Mouse (Mus musculus) kidney, adult 2 months (tissue): Measurements from ENCODE around the gene Txndc8. TPM values are rescaled to one million over a fixed set of nuclear protein-coding genes. Genes with fewer than 3 reads are reported as not detected.

Source experiments
- DNase-seq: peaks from one replicate; pipeline ENCODE4 v3.0.0; 2021
- H3K27ac ChIP-seq: fragments of 200-500 bp; 2 replicates; pipeline ENCODE4 v1.5.1; 2012; ENCODE audit warnings: low read depth, low read length, control low read depth, inconsistent platforms; ENCODE audit not compliant: insufficient read depth
- H3K27me3 ChIP-seq: fragments of 200-500 bp; replicated peaks from 2 replicates; pipeline ENCODE4 v1.6.1; 2012; ENCODE audit warnings: mild to moderate bottlenecking, moderate library complexity, low read length, inconsistent platforms; ENCODE audit not compliant: control insufficient read depth, insufficient read depth
- H3K36me3 ChIP-seq: fragments of 200-500 bp; 2 replicates; pipeline ENCODE4 v1.6.1; 2012; ENCODE audit warnings: mild to moderate bottlenecking, moderate library complexity, low read length, inconsistent platforms; ENCODE audit not compliant: control insufficient read depth, insufficient read depth
- H3K4me1 ChIP-seq: fragments of 200-500 bp; 2 replicates; pipeline ENCODE4 v1.6.1; 2011; ENCODE audit warnings: low read length; ENCODE audit not compliant: control insufficient read depth, insufficient read depth
- H3K4me3 ChIP-seq: fragments of 200-500 bp; 2 replicates; pipeline ENCODE4 v1.5.1; 2011; ENCODE audit warnings: mild to moderate bottlenecking, low read depth, low read length, control low read depth; ENCODE audit not compliant: insufficient read depth
- CTCF ChIP-seq: fragments of 200-500 bp; conservative IDR thresholded peaks from 2 replicates; pipeline ENCODE4 v1.5.1; 2011; ENCODE audit warnings: low read depth, mild to moderate bottlenecking, control low read depth, low read length, moderate library complexity, mixed read lengths; ENCODE audit not compliant: insufficient read depth, insufficient read length
- POLR2A ChIP-seq: fragments of 200-500 bp; IDR thresholded peaks from one replicate; pipeline ENCODE4 v1.6.1; 2011; ENCODE audit warnings: low read depth, low read length, control low read depth
- WGBS: fragments of 180-500 bp; shearing (Covaris S2); methylation state at CpG from one replicate; pipeline ENCODE4 v1.1.7; 2018; 5-methylcytosine and 5-hydroxymethylcytosine counted together
- polyA plus RNA-seq: library from polyadenylated mRNA; depleted of rRNA; stranded (reverse); fragments of >200 nt; gene quantifications from 2 replicates; pipeline ENCODE4 v1.2.3, GENCODE M21; 2012; rRNA removed

Gene Txndc8
- polyA plus RNA-seq: not detected in 2 replicates

DNA sequence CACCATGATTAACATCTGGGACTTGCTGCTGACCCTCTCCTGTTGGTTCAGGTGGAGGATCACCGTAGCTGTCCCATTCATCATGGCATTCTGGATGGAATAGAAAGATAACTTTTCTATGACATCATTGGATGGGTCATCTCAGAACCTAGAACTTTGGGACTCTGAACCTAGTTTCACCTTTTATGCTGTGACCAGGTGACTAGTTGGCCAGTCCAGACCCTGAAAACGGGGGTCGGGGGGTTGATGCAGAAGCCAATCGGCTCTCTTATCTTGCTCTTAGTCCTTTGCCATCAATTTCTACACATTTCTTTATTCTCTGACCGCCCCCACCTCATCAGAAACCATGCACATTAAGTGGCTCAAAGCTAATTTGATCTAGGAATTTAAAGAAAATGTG lies at the start of gene Txndc8:
TSS of gene Txndc8 (minus strand) at position 101 of the 400 bp plus-strand sequence.
- no peak within 1 kb of the TSS for H3K27ac ChIP-seq
- H3K27me3 ChIP-seq: no peaks in the 10 kb centered on the region
- DNase-seq: no peak
- H3K36me3 ChIP-seq: no peaks in the 10 kb centered on the region
- no peak for TF ChIP-seq CTCF
- no peak for TF ChIP-seq POLR2A
- no peaks in the 10 kb centered on the region for H3K4me1 ChIP-seq
- H3K4me3 ChIP-seq: no peak within 1 kb of the TSS
- WGBS: 97% methylated on average over 5 of the region's 5 CpGs

DNA sequence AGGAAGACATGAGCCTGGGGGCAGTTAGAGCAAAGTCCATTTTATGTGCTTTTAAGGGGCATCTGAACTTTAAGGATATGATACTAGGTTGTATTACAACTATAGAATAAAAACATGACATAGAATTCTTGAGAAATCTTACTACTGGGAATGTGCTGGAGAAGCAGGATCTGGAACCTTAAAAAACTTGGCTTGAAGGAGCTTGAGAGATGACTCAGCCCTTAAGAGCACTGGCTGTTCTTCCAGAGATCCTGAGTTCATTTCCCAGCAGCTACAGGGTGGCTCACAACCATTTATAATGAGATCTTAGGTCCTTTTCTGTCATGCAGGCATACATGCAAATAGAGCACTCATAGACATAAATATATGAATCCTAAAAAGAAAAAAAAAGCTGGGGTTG lies 46.7 kb upstream of the Txndc8 start:
- no peak overlapping the region for H3K4me3 ChIP-seq
- TF ChIP-seq CTCF: no peak
- TF ChIP-seq POLR2A: no peak
- DNase-seq: no peak
- H3K4me1 ChIP-seq: no peaks in the 10 kb centered on the region
- no peaks in the 10 kb centered on the region for H3K27me3 ChIP-seq
- no peaks in the 10 kb centered on the region for H3K36me3 ChIP-seq
- no peak overlapping the region for H3K27ac ChIP-seq

DNA sequence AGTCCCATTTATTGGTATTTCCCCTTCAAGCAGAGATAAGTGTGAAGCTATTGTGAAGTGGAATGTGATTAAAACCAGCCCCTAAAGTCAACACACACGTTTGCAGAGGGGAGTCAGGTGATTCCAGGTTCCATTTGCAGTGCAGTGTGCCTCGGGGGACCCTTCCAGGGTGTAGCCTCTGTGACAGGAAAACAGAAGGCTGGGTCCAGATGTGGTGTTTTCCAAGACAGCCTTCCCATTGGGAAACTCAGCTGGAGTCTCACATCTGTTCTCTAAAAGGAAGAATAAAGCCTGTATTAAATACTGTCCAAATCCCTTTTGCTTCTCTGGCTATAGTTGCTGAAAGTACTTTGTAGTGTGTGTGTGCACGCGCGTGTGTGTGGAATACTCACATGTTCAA lies 45.5 kb upstream of the Txndc8 start:
- Histone ChIP-seq H3K4me3 (no peak overlapping the region), H3K27me3 (no peaks in the 10 kb centered on the region), H3K36me3 (no peaks in the 10 kb centered on the region), H3K4me1 (no peaks in the 10 kb centered on the region), H3K27ac (no peak overlapping the region)
- 75% methylated on average over 5 of the region's 5 CpGs for WGBS
- TF ChIP-seq POLR2A (no peak), CTCF (no peak)
- DNase-seq: no peak

DNA sequence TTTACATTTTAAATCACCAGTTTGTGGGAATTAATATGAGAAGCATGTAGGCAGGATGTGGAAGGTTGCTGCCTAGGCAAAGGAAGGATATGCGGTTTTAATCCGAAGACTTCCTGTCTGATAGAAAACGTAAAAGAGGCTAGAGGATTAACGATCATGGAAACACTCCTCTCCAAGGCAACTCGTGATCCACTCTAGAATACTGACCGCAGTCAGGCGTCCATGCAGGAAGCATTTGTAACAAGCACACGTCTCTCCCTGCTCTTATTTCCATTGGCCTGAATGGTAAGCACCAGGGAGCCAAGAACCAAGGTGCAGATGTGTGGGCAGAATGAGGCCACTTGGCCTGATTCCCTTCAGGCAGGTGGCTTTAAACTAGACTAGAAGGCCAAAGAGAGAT lies 41.8 kb upstream of the Txndc8 start:
- WGBS: 57% methylated on average over 8 of the region's 8 CpGs
- peak; percentile 5 for DNase-seq
- H3K4me3 ChIP-seq: no peak overlapping the region
- no peak overlapping the region for H3K27ac ChIP-seq
- no peaks in the 10 kb centered on the region for H3K36me3 ChIP-seq
- H3K27me3 ChIP-seq: no peaks in the 10 kb centered on the region
- no peak for TF ChIP-seq POLR2A
- no peaks in the 10 kb centered on the region for H3K4me1 ChIP-seq

DNA sequence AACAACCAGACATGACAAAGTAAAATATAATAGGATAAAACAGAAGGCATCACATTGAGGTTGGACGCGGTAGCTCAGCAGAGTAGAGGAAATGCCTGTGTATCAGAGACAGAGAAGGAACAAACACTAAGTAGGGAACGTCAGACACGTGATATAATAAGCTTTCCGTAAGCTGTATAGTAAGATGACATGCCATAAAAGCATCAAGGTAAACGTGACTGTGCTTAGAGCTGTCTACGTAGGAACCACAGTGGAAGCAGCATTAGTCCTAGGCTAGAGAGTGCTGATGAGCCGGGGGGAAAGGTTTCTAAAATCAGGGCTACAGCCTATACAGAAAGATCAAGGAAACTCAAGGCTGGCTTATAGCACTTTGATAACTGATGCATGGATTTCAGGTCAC lies 41.4 kb upstream of the Txndc8 start:
- DNase-seq: no peak
- WGBS: 68% methylated on average over 8 of the region's 8 CpGs
- Histone ChIP-seq H3K4me1 (no peaks in the 10 kb centered on the region), H3K27ac (no peak overlapping the region), H3K27me3 (no peaks in the 10 kb centered on the region), H3K4me3 (no peak overlapping the region), H3K36me3 (no peaks in the 10 kb centered on the region)
- TF ChIP-seq POLR2A (no peak), CTCF (no peak)

DNA sequence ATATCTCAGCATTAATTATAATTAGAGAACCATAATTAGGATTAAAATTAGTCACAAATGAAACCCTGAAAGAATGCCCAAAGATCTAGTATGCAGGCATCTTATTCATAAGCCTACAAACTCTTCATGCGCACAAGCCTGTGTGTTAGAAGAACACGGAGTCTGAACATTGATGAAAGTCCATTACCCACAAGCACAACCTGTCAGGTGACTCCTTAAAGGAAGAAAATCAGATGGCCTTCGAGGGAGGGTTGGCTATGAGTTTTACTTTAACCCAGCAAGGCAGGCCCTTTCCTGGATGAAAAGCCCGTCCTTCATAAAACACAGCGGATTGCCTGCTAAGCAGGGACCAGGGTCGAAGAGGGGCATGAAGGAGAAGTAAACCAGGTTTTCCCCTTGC lies 35.9 kb upstream of the Txndc8 start:
- Histone ChIP-seq H3K4me1 (no peaks in the 10 kb centered on the region), H3K27ac (no peak overlapping the region), H3K27me3 (no peaks in the 10 kb centered on the region), H3K36me3 (no peaks in the 10 kb centered on the region), H3K4me3 (no peak overlapping the region)
- TF ChIP-seq POLR2A (no peak), CTCF (no peak)
- 49% methylated on average over 6 of the region's 6 CpGs for WGBS
- peak; percentile 84 for DNase-seq

DNA sequence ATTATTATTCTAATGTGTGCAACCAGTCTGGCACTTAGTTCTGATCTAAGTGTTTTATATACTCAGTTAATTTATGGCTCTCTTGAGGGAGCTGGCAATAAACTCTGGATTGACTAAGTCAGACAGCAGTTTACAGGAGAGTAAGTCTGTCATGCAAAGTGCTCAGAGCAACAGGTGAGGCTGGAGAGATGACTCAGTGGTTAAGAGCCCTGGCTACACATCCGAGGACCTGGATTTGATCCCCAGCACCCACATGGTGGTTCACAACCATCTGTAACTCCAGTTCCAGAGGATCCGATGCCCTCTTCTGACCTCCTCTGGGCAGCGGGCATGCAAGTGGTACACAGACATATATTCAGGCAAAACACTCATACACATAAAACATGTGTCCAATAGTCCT lies 35.4 kb upstream of the Txndc8 start:
- 93% methylated on average over 3 of the region's 3 CpGs for WGBS
- Histone ChIP-seq H3K27ac (peak overlapping the region; percentile 4; the same call in 1 of the 2 replicates), H3K4me1 (peaks cover 3% of the 10 kb centered on the region; the same call in 1 of the 2 replicates), H3K36me3 (no peaks in the 10 kb centered on the region), H3K27me3 (no peaks in the 10 kb centered on the region), H3K4me3 (no peak overlapping the region)
- no peak for TF ChIP-seq POLR2A
- no peak for TF ChIP-seq CTCF
- DNase-seq: no peak

DNA sequence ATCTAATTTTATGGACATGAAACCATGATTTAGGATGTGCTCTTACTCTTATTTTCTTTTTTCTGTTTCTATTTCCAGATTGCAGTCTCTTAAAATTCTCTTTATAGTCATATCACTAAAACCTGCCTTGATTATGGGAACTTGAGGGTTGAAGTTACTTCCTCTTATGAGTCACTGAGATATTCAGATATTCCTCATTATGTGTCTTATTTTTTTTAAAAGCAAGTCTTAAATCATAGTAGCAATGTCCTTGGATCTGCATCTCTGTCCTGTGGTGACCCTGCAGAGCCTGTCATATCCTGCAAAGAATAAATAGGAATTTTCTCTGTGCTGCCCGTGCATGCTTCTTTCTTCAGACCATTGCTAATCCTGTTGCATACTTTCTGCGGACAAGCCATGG lies 31.2 kb upstream of the Txndc8 start:
- Histone ChIP-seq H3K4me3 (no peak overlapping the region), H3K27ac (no peak overlapping the region), H3K36me3 (no peaks in the 10 kb centered on the region), H3K4me1 (peaks cover 9% of the 10 kb centered on the region; the same call in 1 of the 2 replicates), H3K27me3 (no peaks in the 10 kb centered on the region)
- no peak for DNase-seq
- 71% methylated on average over 2 of the region's 2 CpGs for WGBS
- TF ChIP-seq CTCF (no peak), POLR2A (no peak)
